Mouse (Mus musculus) liver, adult (tissue): ENCODE measurements around the gene Gm11084.

Source experiments
- GATA4 ChIP-seq: IDR thresholded peaks from 2 replicates; pipeline ENCODE4 v1.6.1; 2014; ENCODE audit warnings: mild to moderate bottlenecking, low read length; ENCODE audit not compliant: insufficient replicate concordance

Gene Gm11084

GRCm38 (mm10) chr2:72978901-72979658 lies 7.4 kb downstream of the Gm11084 start:
- peak; percentile 18; the same call in 1 of the 2 replicates for TF ChIP-seq GATA4

GRCm38 (mm10) chr2:72978473-72978872 lies 8.0 kb downstream of the Gm11084 start:
- TF ChIP-seq GATA4, result no peak

- TF ChIP-seq GATA4, result no peak
These were observed 9.2 kb downstream of the Gm11084 start for GRCm38 (mm10) chr2:72977272-72977671.

GRCm38 (mm10) chr2:72976036-72976435 lies 10.5 kb downstream of the Gm11084 start:
- TF ChIP-seq GATA4, result no peak

- no peak for TF ChIP-seq GATA4
These were observed 15.7 kb downstream of the Gm11084 start for GRCm38 (mm10) chr2:72970831-72971230.

GRCm38 (mm10) chr2:72970302-72970701 lies 16.2 kb downstream of the Gm11084 start:
- no peak for TF ChIP-seq GATA4

GRCm38 (mm10) chr2:72968536-72968935 lies 18.0 kb downstream of the Gm11084 start:
- no peak for TF ChIP-seq GATA4

GRCm38 (mm10) chr2:72965450-72965849 lies 21.1 kb downstream of the Gm11084 start:
- no peak for TF ChIP-seq GATA4

GRCm38 (mm10) chr2:72956415-72956814 lies 30.1 kb downstream of the Gm11084 start:
- no peak for TF ChIP-seq GATA4

GRCm38 (mm10) chr2:72952979-72953378 lies 33.5 kb downstream of the Gm11084 start:
- no peak for TF ChIP-seq GATA4

GRCm38 (mm10) chr2:72935937-72936336 lies 50.6 kb downstream of the Gm11084 start:
- TF ChIP-seq GATA4, result no peak

GRCm38 (mm10) chr2:72932186-72932585 lies 54.3 kb downstream of the Gm11084 start:
- no peak for TF ChIP-seq GATA4

- TF ChIP-seq GATA4, result no peak
These were observed 61.5 kb downstream of the Gm11084 start for GRCm38 (mm10) chr2:72924981-72925380.
